Mouse (Mus musculus) CD4-positive, CD25-positive, alpha-beta regulatory T cell, adult 9 weeks (primary cell): ENCODE results near the gene Olfr1459. TPM values are rescaled to one million over a fixed set of nuclear protein-coding genes. Genes with fewer than 3 reads are reported as not detected.

Source experiments
- polyA plus RNA-seq: library from polyadenylated mRNA; unstranded; fragments of 100-300 nt; shearing (Covaris generic); gene quantifications from one replicate; pipeline ENCODE4 v1.2.1, GENCODE M21; 2017

The Olfr1459 gene
- polyA plus RNA-seq: 0.06 TPM

GRCm38 (mm10) chr19:13149449-13149848, at the start of gene Olfr1459:
TSS of gene Olfr1459 (minus strand) at chr19:13149549.

GRCm38 (mm10) chr19:13185434-13185833, 36.1 kb upstream of the Olfr1459 start, which contains the start of gene Olfr1462:
TSS of gene Olfr1462 (plus strand) at chr19:13185734.

GRCm38 (mm10) chr19:13162700-13163099, 13.4 kb upstream of the Olfr1459 start, which contains the start of gene Olfr1461:
TSS of gene Olfr1461 (plus strand) at chr19:13163000.

GRCm38 (mm10) chr19:13106675-13107074, 42.7 kb downstream of the Olfr1459 start, which contains the start of gene Olfr1458:
TSS of gene Olfr1458 (minus strand) at chr19:13106775.

GRCm38 (mm10) chr19:13097791-13098190, 51.6 kb downstream of the Olfr1459 start, which contains the start of gene Olfr1457:
TSS of gene Olfr1457 (minus strand) at chr19:13097891.

Other genes starting within 250 kb of the Olfr1459 start
- not detected for gene Olfr1447, start 245.8 kb downstream of the Olfr1459 start, polyA plus RNA-seq
- 0.19 TPM for gene Olfr1448, start 225.1 kb downstream of the Olfr1459 start, polyA plus RNA-seq
- gene Olfr1449, start 218.7 kb downstream of the Olfr1459 start, polyA plus RNA-seq: not detected
- gene Olfr1450, start 199.3 kb downstream of the Olfr1459 start, polyA plus RNA-seq: not detected
- not detected for gene Olfr1451, start 154.5 kb downstream of the Olfr1459 start, polyA plus RNA-seq
- not detected for gene Olfr1453, start 121.2 kb downstream of the Olfr1459 start, polyA plus RNA-seq
- not detected for gene Olfr1454, start 88.9 kb downstream of the Olfr1459 start, polyA plus RNA-seq
- gene Olfr1457, start 51.7 kb downstream of the Olfr1459 start, polyA plus RNA-seq: not detected
- not detected for gene Olfr1458, start 42.8 kb downstream of the Olfr1459 start, polyA plus RNA-seq
- gene Olfr1461, start 13.5 kb upstream of the Olfr1459 start, polyA plus RNA-seq: not detected
- not detected for gene Olfr1462, start 36.2 kb upstream of the Olfr1459 start, polyA plus RNA-seq
- gene Olfr1463, start 81.8 kb upstream of the Olfr1459 start, polyA plus RNA-seq: not detected
- not detected for gene Olfr1465, start 166.0 kb upstream of the Olfr1459 start, polyA plus RNA-seq
- gene Olfr1466, start 189.3 kb upstream of the Olfr1459 start, polyA plus RNA-seq: not detected
- gene Olfr1467, start 212.7 kb upstream of the Olfr1459 start, polyA plus RNA-seq: not detected